Mouse (Mus musculus): ENCODE data around the gene Il18.

GRCm38 (mm10) chr9:50593544-50593943 lies 38.9 kb downstream of the Il18 start:
- TF ChIP-seq POLR2A (IDR thresholded peaks at IDR 0.05; ENCODE audit: borderline replicate concordance, extremely low read depth, insufficient read depth, insufficient read length, poor library complexity, severe bottlenecking) (no peak), CTCF (IDR thresholded peaks at IDR 0.05; ENCODE audit: borderline replicate concordance, extremely low read depth, insufficient read depth, insufficient read length) (peak; percentile 45; the same call in 1 of the 2 replicates)

Measured in brain, embryonic 14.5 days (tissue).